Mouse (Mus musculus): ENCODE data around the gene Pef1. TPM values are rescaled to one million over a fixed set of nuclear protein-coding genes. Genes with fewer than 3 reads are reported as not detected.

Pef1 gene
- polyA plus RNA-seq, 1 experiment from 2014 or later = 74.3 TPM

DNA sequence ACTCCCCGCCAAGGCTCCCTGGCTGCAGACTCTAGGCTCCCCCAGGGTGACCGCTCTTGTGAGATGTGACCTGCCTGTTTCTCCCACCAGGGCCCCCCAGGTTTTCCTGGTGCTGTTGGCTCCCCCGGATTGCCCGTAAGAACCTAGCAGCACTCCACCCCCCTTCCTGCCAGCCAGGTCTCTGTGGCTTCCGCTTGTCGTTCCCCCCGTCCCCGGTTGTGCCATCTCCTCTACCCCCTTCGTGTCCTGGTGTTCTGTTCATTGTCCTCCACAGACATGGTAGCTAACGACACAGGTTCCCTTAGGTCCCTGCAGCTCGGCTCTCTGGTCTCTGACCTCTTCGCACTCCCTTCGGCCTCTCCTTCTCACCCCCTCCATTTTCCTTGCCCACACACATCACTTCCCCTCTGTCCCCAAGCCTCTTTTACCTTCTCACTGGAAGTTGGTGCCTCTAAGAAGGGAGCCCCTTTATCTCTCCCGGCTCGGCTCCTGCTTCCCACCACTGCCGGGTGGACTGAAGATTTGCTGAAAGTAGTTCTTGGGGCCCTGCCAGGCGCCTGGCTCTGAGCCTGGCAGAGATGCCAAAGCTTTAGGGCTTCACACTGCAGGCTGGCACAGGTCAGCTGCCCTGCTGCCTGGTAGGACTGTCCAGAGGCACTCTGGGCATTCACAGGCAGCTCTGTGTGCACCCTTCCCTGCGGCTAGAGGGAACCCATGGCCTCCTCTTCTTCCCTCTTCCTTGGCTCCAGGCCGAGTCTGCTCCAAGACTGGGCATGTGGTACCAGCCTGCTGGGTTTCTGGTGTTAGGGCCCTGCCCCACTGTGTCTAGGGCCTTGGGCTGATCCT, 20.8 kb upstream of the Pef1 start:
- H3K9me3 ChIP-seq (ENCODE audit: control insufficient read depth, low read depth, low read length) = no peaks in the 10 kb centered on the region
- no peak for ATAC-seq (ENCODE audit: insufficient number of reproducible peaks, insufficient read depth, low FRiP score, low read depth)
- no peak overlapping the region for H3K27ac ChIP-seq (ENCODE audit: low read length)
- no peak overlapping the region for H3K9ac ChIP-seq (replicated peaks; ENCODE audit: low read depth, low read length)
- H3K27me3 ChIP-seq (ENCODE audit: control insufficient read depth, insufficient read depth, low read length) = no peaks in the 10 kb centered on the region
- H3K4me2 ChIP-seq (replicated peaks; ENCODE audit: low read depth, low read length) = no peak overlapping the region
- 71% methylated on average over 19 of the region's 19 CpGs for WGBS
- H3K36me3 ChIP-seq (ENCODE audit: control insufficient read depth, insufficient read depth, low read length) = no peaks in the 10 kb centered on the region; the same call in 1 of the 2 replicates
- no peak overlapping the region for H3K4me3 ChIP-seq (ENCODE audit: low read depth, low read length)
- peaks cover 2% of the 10 kb centered on the region; the same call in 1 of the 2 replicates for H3K4me1 ChIP-seq (ENCODE audit: control insufficient read depth, insufficient read depth, low read length)

DNA sequence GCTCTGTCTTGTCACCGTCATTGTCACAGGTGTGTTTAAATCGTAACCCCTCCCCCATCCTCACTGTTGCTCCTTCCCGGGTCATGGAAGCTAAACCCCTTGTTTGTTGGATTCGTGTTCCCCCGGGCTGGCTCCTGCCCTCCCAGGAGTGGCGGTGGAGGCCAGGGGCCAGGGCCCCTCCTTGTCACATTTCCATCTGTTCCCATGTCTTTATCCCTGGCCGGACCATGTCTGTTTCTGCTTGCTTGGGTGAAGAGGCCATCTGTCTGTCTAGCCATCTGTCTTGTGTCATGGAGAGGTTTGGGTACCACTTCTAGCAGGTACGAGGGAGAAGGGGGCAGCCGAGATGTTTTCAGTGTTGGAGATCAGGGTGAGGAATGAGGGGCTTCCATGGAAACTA, 20.1 kb upstream of the Pef1 start:
- WGBS = 46% methylated on average over 9 of the region's 9 CpGs
- Histone ChIP-seq H3K4me1 (ENCODE audit: control insufficient read depth, insufficient read depth, low read length) (peaks cover 2% of the 10 kb centered on the region; the same call in 1 of the 2 replicates), H3K4me2 (replicated peaks; ENCODE audit: low read depth, low read length) (no peak overlapping the region), H3K27ac (ENCODE audit: low read length) (no peak overlapping the region), H3K9ac (replicated peaks; ENCODE audit: low read depth, low read length) (no peak overlapping the region), H3K4me3 (ENCODE audit: low read depth, low read length) (no peak overlapping the region), H3K27me3 (ENCODE audit: control insufficient read depth, insufficient read depth, low read length) (no peaks in the 10 kb centered on the region), H3K36me3 (ENCODE audit: control insufficient read depth, insufficient read depth, low read length) (no peaks in the 10 kb centered on the region; the same call in 1 of the 2 replicates), H3K9me3 (ENCODE audit: control insufficient read depth, low read depth, low read length) (no peaks in the 10 kb centered on the region)
- ATAC-seq (ENCODE audit: insufficient number of reproducible peaks, insufficient read depth, low FRiP score, low read depth) = no peak

- Histone ChIP-seq H3K27ac (ENCODE audit: low read length) (no peak overlapping the region), H3K9me3 (ENCODE audit: control insufficient read depth, low read depth, low read length) (no peaks in the 10 kb centered on the region)
- ATAC-seq (ENCODE audit: insufficient number of reproducible peaks, insufficient read depth, low FRiP score, low read depth) = no peak
These were observed 17.9 kb upstream of the Pef1 start for GRCm38 (mm10) chr4:130084331-130084945.

GRCm38 (mm10) chr4:130085246-130085820, 17.0 kb upstream of the Pef1 start:
- Histone ChIP-seq H3K9ac (replicated peaks; ENCODE audit: low read depth, low read length) (no peak overlapping the region), H3K9me3 (ENCODE audit: control insufficient read depth, low read depth, low read length) (no peaks in the 10 kb centered on the region), H3K4me1 (ENCODE audit: control insufficient read depth, insufficient read depth, low read length) (no peaks in the 10 kb centered on the region), H3K36me3 (ENCODE audit: control insufficient read depth, insufficient read depth, low read length) (peaks cover 7% of the 10 kb centered on the region; the same call in 1 of the 2 replicates), H3K4me3 (ENCODE audit: low read depth, low read length) (no peak overlapping the region), H3K27me3 (ENCODE audit: control insufficient read depth, insufficient read depth, low read length) (no peaks in the 10 kb centered on the region), H3K27ac (ENCODE audit: low read length) (no peak overlapping the region), H3K4me2 (replicated peaks; ENCODE audit: low read depth, low read length) (no peak overlapping the region)
- no peak for ATAC-seq (ENCODE audit: insufficient number of reproducible peaks, insufficient read depth, low FRiP score, low read depth)
- 76% methylated on average over 12 of the region's 12 CpGs for WGBS

More at GRCm38 (mm10) chr4:130084331-130084945, 17.9 kb upstream of the Pef1 start:
- Histone ChIP-seq H3K4me2 (replicated peaks; ENCODE audit: low read depth, low read length) (no peak overlapping the region), H3K36me3 (ENCODE audit: control insufficient read depth, insufficient read depth, low read length) (no peaks in the 10 kb centered on the region; the same call in 1 of the 2 replicates), H3K9ac (replicated peaks; ENCODE audit: low read depth, low read length) (no peak overlapping the region), H3K4me1 (ENCODE audit: control insufficient read depth, insufficient read depth, low read length) (0 out of 2 replicates have a peak, but pooled peaks cover 1% of the 10 kb centered on the region), H3K4me3 (ENCODE audit: low read depth, low read length) (no peak overlapping the region), H3K27me3 (ENCODE audit: control insufficient read depth, insufficient read depth, low read length) (no peaks in the 10 kb centered on the region)
- 54% methylated on average over 7 of the region's 7 CpGs for WGBS

GRCm38 (mm10) chr4:130087293-130087692, 15.1 kb upstream of the Pef1 start:
- peak; percentile 56; the same call in 1 of the 2 replicates for ATAC-seq (ENCODE audit: insufficient number of reproducible peaks, insufficient read depth, low FRiP score, low read depth)
- no peak overlapping the region for H3K4me2 ChIP-seq (replicated peaks; ENCODE audit: low read depth, low read length)
- H3K4me1 ChIP-seq (ENCODE audit: control insufficient read depth, insufficient read depth, low read length) = no peaks in the 10 kb centered on the region
- no peak overlapping the region for H3K9ac ChIP-seq (replicated peaks; ENCODE audit: low read depth, low read length)
- no peak overlapping the region for H3K27ac ChIP-seq (ENCODE audit: low read length)
- peaks cover 7% of the 10 kb centered on the region; the same call in 1 of the 2 replicates for H3K36me3 ChIP-seq (ENCODE audit: control insufficient read depth, insufficient read depth, low read length)
- WGBS = 8% methylated on average over 7 of the region's 7 CpGs
- no peaks in the 10 kb centered on the region for H3K27me3 ChIP-seq (ENCODE audit: control insufficient read depth, insufficient read depth, low read length)
- no peak overlapping the region for H3K4me3 ChIP-seq (ENCODE audit: low read depth, low read length)
- H3K9me3 ChIP-seq (ENCODE audit: control insufficient read depth, low read depth, low read length) = no peaks in the 10 kb centered on the region

GRCm38 (mm10) chr4:130095137-130095536, 7.2 kb upstream of the Pef1 start:
- H3K36me3 ChIP-seq (ENCODE audit: control insufficient read depth, insufficient read depth, low read length) = peaks cover 11% of the 10 kb centered on the region; the same call in 1 of the 2 replicates
- peaks cover 5% of the 10 kb centered on the region; the same call in 1 of the 2 replicates for H3K4me1 ChIP-seq (ENCODE audit: control insufficient read depth, insufficient read depth, low read length)
- no peak overlapping the region for H3K4me3 ChIP-seq (ENCODE audit: low read depth, low read length)
- no peaks in the 10 kb centered on the region for H3K27me3 ChIP-seq (ENCODE audit: control insufficient read depth, insufficient read depth, low read length)
- no peak overlapping the region for H3K4me2 ChIP-seq (replicated peaks; ENCODE audit: low read depth, low read length)
- no peak overlapping the region for H3K27ac ChIP-seq (ENCODE audit: low read length)
- WGBS = 63% methylated on average over 3 of the region's 3 CpGs
- no peak overlapping the region for H3K9ac ChIP-seq (replicated peaks; ENCODE audit: low read depth, low read length)
- H3K9me3 ChIP-seq (ENCODE audit: control insufficient read depth, low read depth, low read length) = no peaks in the 10 kb centered on the region
- no peak for ATAC-seq (ENCODE audit: insufficient number of reproducible peaks, insufficient read depth, low FRiP score, low read depth)

GRCm38 (mm10) chr4:130101183-130101582, 1.2 kb upstream of the Pef1 start:
- Histone ChIP-seq H3K27ac (ENCODE audit: low read length) (peak overlapping the region; percentile 35; the same call in 1 of the 2 replicates), H3K4me1 (ENCODE audit: control insufficient read depth, insufficient read depth, low read length) (peaks cover 22% of the 10 kb centered on the region), H3K9ac (replicated peaks; ENCODE audit: low read depth, low read length) (no peak overlapping the region), H3K4me3 (ENCODE audit: low read depth, low read length) (no peak overlapping the region), H3K27me3 (ENCODE audit: control insufficient read depth, insufficient read depth, low read length) (no peaks in the 10 kb centered on the region), H3K4me2 (replicated peaks; ENCODE audit: low read depth, low read length) (no peak overlapping the region), H3K36me3 (ENCODE audit: control insufficient read depth, insufficient read depth, low read length) (peaks cover 4% of the 10 kb centered on the region; the same call in 1 of the 2 replicates), H3K9me3 (ENCODE audit: control insufficient read depth, low read depth, low read length) (no peaks in the 10 kb centered on the region)
- WGBS = 37% methylated on average over 8 of the region's 8 CpGs
- ATAC-seq (ENCODE audit: insufficient number of reproducible peaks, insufficient read depth, low FRiP score, low read depth) = no peak

GRCm38 (mm10) chr4:130103632-130104031, 1.3 kb downstream of the Pef1 start:
- H3K9me3 ChIP-seq (ENCODE audit: control insufficient read depth, low read depth, low read length) = no peaks in the 10 kb centered on the region
- no peak overlapping the region for H3K4me2 ChIP-seq (replicated peaks; ENCODE audit: low read depth, low read length)
- no peaks in the 10 kb centered on the region for H3K36me3 ChIP-seq (ENCODE audit: control insufficient read depth, insufficient read depth, low read length)
- H3K4me3 ChIP-seq (ENCODE audit: low read depth, low read length) = no peak overlapping the region
- ATAC-seq (ENCODE audit: insufficient number of reproducible peaks, insufficient read depth, low FRiP score, low read depth) = no peak
- WGBS = 82% methylated on average over 12 of the region's 12 CpGs
- H3K9ac ChIP-seq (replicated peaks; ENCODE audit: low read depth, low read length) = no peak overlapping the region
- H3K27me3 ChIP-seq (ENCODE audit: control insufficient read depth, insufficient read depth, low read length) = no peaks in the 10 kb centered on the region
- no peak overlapping the region for H3K27ac ChIP-seq (ENCODE audit: low read length)
- H3K4me1 ChIP-seq (ENCODE audit: control insufficient read depth, insufficient read depth, low read length) = peaks cover 27% of the 10 kb centered on the region

All from stomach, embryonic 14.5 days (tissue).